Mouse (Mus musculus) ES-E14 (cell line): ENCODE results near the gene Sept7.
"Not testable (repeated sequence)": the region's sequence is repeated elsewhere in the genome, so short reads cannot be mapped to it uniquely, and the experiment has no call there.

ENCODE experiments used
- CHD2 ChIP-seq: IDR thresholded peaks from 2 replicates; pipeline ENCODE4 v1.6.1; 2014; ENCODE audit warnings: mild to moderate bottlenecking, low read depth, low read length, inconsistent platforms
- HCFC1 ChIP-seq: IDR thresholded peaks from 2 replicates; pipeline ENCODE4 v1.6.1; 2012; ENCODE audit warnings: low read length, inconsistent platforms, borderline replicate concordance; ENCODE audit not compliant: insufficient read depth
- MAFK ChIP-seq: IDR thresholded peaks from 2 replicates; pipeline ENCODE4 v1.6.1; 2014; ENCODE audit warnings: mild to moderate bottlenecking, low read depth, low read length, inconsistent platforms; ENCODE audit not compliant: insufficient read depth
- ZC3H11A ChIP-seq: IDR thresholded peaks from 2 replicates; pipeline ENCODE4 v1.6.1; 2012; ENCODE audit warnings: low read depth, mild to moderate bottlenecking, inconsistent platforms, low read length, borderline replicate concordance
- ZNF384 ChIP-seq: IDR thresholded peaks from 2 replicates; pipeline ENCODE4 v1.6.1; 2012; ENCODE audit warnings: low read depth, low read length, inconsistent platforms

GRCm38 (mm10) chr9:25319676-25320075 is 67.4 kb downstream of the Sept7 start:
- TF ChIP-seq HCFC1, ZC3H11A, MAFK, ZNF384, CHD2: not testable (repeated sequence)
